In the genomic region with DNA sequence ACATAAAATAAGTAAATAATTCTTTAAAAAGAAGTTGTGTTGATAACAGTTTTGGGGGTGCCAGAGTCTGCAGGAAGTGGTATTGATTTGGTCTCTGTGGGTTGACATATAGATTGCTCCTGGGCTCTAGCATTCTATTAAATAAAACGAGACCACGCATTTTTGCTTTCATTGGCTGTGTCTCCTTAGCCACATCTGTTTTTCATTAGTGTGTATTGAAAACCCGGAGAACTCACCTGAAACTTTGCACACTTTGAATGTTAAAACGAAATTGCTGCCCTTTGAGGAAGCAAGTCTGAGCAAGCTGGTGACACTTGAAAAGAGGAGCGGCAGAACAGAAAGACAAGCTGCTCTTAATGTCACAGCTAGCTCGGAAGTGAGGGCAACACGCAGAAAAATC, we compare ENCODE assay signal across 35 mouse cellular contexts. TPM values are rescaled to one million over a fixed set of nuclear protein-coding genes. Genes with fewer than 3 reads are reported as not detected.
DNase-seq lines count a peak whose midpoint lies in the region; ATAC-seq and TF ChIP-seq lines count a peak whose summit lies in the region.
"Had no signal": no experiment of that assay in that cellular context is flagged by ENCODE, and none has a peak within 500 bp of the region (broad histone marks: within the 10 kb centered on the region; RNA-seq: fewer than 3 reads in every experiment).

No protein-coding gene starts in this region.

- WGBS in embryonic facial prominence, embryonic 11.5 days = 35% methylated on average over 7 of the region's 7 CpGs
- 27% methylated on average over 7 of the region's 7 CpGs for WGBS in limb, embryonic 10.5 days

- no peaks in the 10 kb centered on the region for H3K36me3 ChIP-seq in embryonic facial prominence, embryonic 11.5 days (replicated peaks; ENCODE audit: control insufficient read depth, insufficient read depth, low read depth, low read length)
- no peaks in the 10 kb centered on the region for H3K36me3 ChIP-seq in limb, embryonic 10.5 days
- H3K36me3 ChIP-seq: heart, embryonic 13.5 days; hindbrain, embryonic 10.5 days; intestine, embryonic 15.5 days; liver, embryonic 12.5 days; midbrain, embryonic 13.5 days; stomach, embryonic 15.5 days had no signal

- no peak overlapping the region for H3K4me2 ChIP-seq in embryonic facial prominence, embryonic 11.5 days (ENCODE audit: low read depth, low read length)
- H3K4me2 ChIP-seq: heart, embryonic 13.5 days; intestine, embryonic 15.5 days; liver, embryonic 12.5 days; midbrain, embryonic 13.5 days; stomach, embryonic 15.5 days had no signal

- TF ChIP-seq CTCF in left cerebral cortex, adult 2 months (IDR thresholded peaks at IDR 0.05) = no peak

- peak; percentile 25 for DNase-seq in embryo, embryonic 10 days (ENCODE audit: low spot score)
- DNase-seq in embryo, embryonic 9.5 days (ENCODE audit: extremely low spot score) = no peak
- peak; percentile 73 for DNase-seq in embryonic facial prominence, embryonic 11.5 days (ENCODE audit: low spot score)
- no peak for DNase-seq in limb, embryonic 10.5 days (ENCODE audit: low spot score)
- no peak for DNase-seq in right cerebral cortex, adult 2 months (ENCODE audit: low spot score in 2 of 2)
- DNase-seq in left cerebral cortex, adult 2 months (ENCODE audit: extremely low spot score in 1 of 2, low spot score in 2 of 2) = no peak
- no peak for DNase-seq in gastrocnemius, postnatal 10 days
- DNase-seq: adrenal gland, adult 2 months; adrenal gland, postnatal 36 days; cerebellum, adult 18-20 months; cerebellum, postnatal 14 days; gastrocnemius, adult 2 months; heart, postnatal 10 days; kidney, adult 2 months; kidney, postnatal 36 days; liver, postnatal 0 days; lung, postnatal 36 days; retina, postnatal 1 day; right cerebral cortex, postnatal 25 days; thymus, postnatal 14 days had no signal

- H3K4me3 ChIP-seq in embryonic facial prominence, embryonic 11.5 days (ENCODE audit: low read depth, low read length) = no peak overlapping the region
- H3K4me3 ChIP-seq in limb, embryonic 10.5 days = no peak overlapping the region
- H3K4me3 ChIP-seq in left cerebral cortex, adult 2 months = no peak overlapping the region
- H3K4me3 ChIP-seq: gastrocnemius, adult 2 months; heart, embryonic 13.5 days; hindbrain, embryonic 10.5 days; intestine, embryonic 15.5 days; layer of hippocampus, adult 2 months; liver, embryonic 12.5 days; megakaryocyte, embryonic 14.5 days; midbrain, embryonic 13.5 days; stomach, embryonic 15.5 days had no signal

- no peaks in the 10 kb centered on the region for H3K27me3 ChIP-seq in embryonic facial prominence, embryonic 11.5 days (ENCODE audit: control insufficient read depth, insufficient read depth, low read length)
- H3K27me3 ChIP-seq in limb, embryonic 10.5 days (ENCODE audit: low read depth, poor library complexity, severe bottlenecking) = no peaks in the 10 kb centered on the region
- H3K27me3 ChIP-seq: heart, embryonic 13.5 days; intestine, embryonic 15.5 days; megakaryocyte, embryonic 14.5 days; stomach, embryonic 15.5 days had no signal

- no peaks in the 10 kb centered on the region for H3K9me3 ChIP-seq in embryonic facial prominence, embryonic 11.5 days (replicated peaks; ENCODE audit: control insufficient read depth, low read length)
- no peaks in the 10 kb centered on the region for H3K9me3 ChIP-seq in limb, embryonic 10.5 days (replicated peaks)
- H3K9me3 ChIP-seq: heart, embryonic 13.5 days; hindbrain, embryonic 10.5 days; intestine, embryonic 15.5 days; liver, embryonic 12.5 days; megakaryocyte, embryonic 14.5 days; midbrain, embryonic 13.5 days; stomach, embryonic 15.5 days had no signal

- H3K4me1 ChIP-seq in embryonic facial prominence, embryonic 11.5 days (ENCODE audit: control insufficient read depth, insufficient read depth, low read length) = no peaks in the 10 kb centered on the region
- H3K4me1 ChIP-seq in limb, embryonic 10.5 days = peaks cover 63% of the 10 kb centered on the region
- H3K4me1 ChIP-seq: hindbrain, embryonic 10.5 days; intestine, embryonic 15.5 days; midbrain, embryonic 13.5 days; stomach, embryonic 15.5 days had no signal

- H3K27ac ChIP-seq in embryonic facial prominence, embryonic 11.5 days (replicated peaks; ENCODE audit: low read depth, low read length) = no peak overlapping the region
- peak overlapping the region; percentile 70 for H3K27ac ChIP-seq in limb, embryonic 10.5 days
- H3K27ac ChIP-seq in left cerebral cortex, adult 2 months = no peak overlapping the region
- H3K27ac ChIP-seq: gastrocnemius, adult 2 months; heart, embryonic 13.5 days; hindbrain, embryonic 10.5 days; intestine, embryonic 15.5 days; layer of hippocampus, adult 2 months; liver, embryonic 12.5 days; midbrain, embryonic 13.5 days; stomach, embryonic 15.5 days had no signal

- H3K9ac ChIP-seq in embryonic facial prominence, embryonic 11.5 days (replicated peaks; ENCODE audit: low read length) = no peak overlapping the region
- H3K9ac ChIP-seq: heart, embryonic 13.5 days; intestine, embryonic 15.5 days; liver, embryonic 12.5 days; liver, postnatal 0 days; midbrain, embryonic 13.5 days; stomach, embryonic 15.5 days had no signal

- no peak for ATAC-seq in embryonic facial prominence, embryonic 11.5 days (replicated peaks; ENCODE audit: insufficient number of reproducible peaks, low FRiP score, low TSS enrichment, low read depth)
- ATAC-seq: forebrain, embryonic 14.5 days; hindbrain, embryonic 16.5 days; intestine, embryonic 15.5 days; liver, embryonic 12.5 days; liver, postnatal 0 days; midbrain, embryonic 13.5 days had no signal

- intact Hi-C loops in left cerebral cortex, adult 2 months (cut with DNase I) = no loop called here

RNA-seq across cellular contexts. Expression of a gene that starts 32.8 kb away (rescaled TPM):
- 76.0 and 78.4 TPM in 2 replicates for polyA plus RNA-seq in embryonic facial prominence, embryonic 11.5 days (2014; fragmentation: Nextera tagmentation; extraction: Ambion mirVana)
- polyA plus RNA-seq in limb, embryonic 10.5 days (2016; fragmentation: Nextera tagmentation; extraction: Ambion mirVana) = 91.3 and 100 TPM in 2 replicates
- 10 to 100 TPM; 90.1 to 93.8 TPM for total RNA-seq in left cerebral cortex, adult 2 months (2021)
- total RNA-seq in gastrocnemius, postnatal 10 days (2021) = 10 to 100 TPM; 28.2 to 30.1 TPM

RNA-seq across cellular contexts. Expression of a gene that starts 43.7 kb away (rescaled TPM):
- polyA plus RNA-seq in embryonic facial prominence, embryonic 11.5 days (2014; fragmentation: Nextera tagmentation; extraction: Ambion mirVana) = not detected in 2 replicates
- polyA plus RNA-seq in limb, embryonic 10.5 days (2016; fragmentation: Nextera tagmentation; extraction: Ambion mirVana) = not detected in 2 replicates
- not detected for total RNA-seq in left cerebral cortex, adult 2 months (2021)
- total RNA-seq in gastrocnemius, postnatal 10 days (2021) = under 1 TPM; 0.09 to 0.20 TPM
- total RNA-seq: layer of hippocampus, adult 2 months; left cerebral cortex, postnatal 36 days; monocyte, adult 5-6 weeks had no signal
- polyA plus RNA-seq: hindbrain, embryonic 10.5 days; intestine, embryonic 15.5 days; kidney, adult 2 months; kidney, embryonic 16.5 days; liver, embryonic 12.5 days; liver, postnatal 0 days; lung, embryonic 16.5 days; midbrain, embryonic 13.5 days; neural tube, embryonic 14.5 days had no signal

Comparison
In these comparisons a context has a peak if more than half of its experiments do, and no peak if none do; other contexts are left out.
1. DNase-seq: peak in embryo, embryonic 10 days (single experiment) and embryonic facial prominence, embryonic 11.5 days (single experiment); none in embryo, embryonic 9.5 days (single experiment), limb, embryonic 10.5 days (single experiment), right cerebral cortex, adult 2 months (0 of 2), left cerebral cortex, adult 2 months (0 of 2) and gastrocnemius, postnatal 10 days (single experiment).